ENCODE assay signal across 9 mouse cellular contexts in the genomic region with DNA sequence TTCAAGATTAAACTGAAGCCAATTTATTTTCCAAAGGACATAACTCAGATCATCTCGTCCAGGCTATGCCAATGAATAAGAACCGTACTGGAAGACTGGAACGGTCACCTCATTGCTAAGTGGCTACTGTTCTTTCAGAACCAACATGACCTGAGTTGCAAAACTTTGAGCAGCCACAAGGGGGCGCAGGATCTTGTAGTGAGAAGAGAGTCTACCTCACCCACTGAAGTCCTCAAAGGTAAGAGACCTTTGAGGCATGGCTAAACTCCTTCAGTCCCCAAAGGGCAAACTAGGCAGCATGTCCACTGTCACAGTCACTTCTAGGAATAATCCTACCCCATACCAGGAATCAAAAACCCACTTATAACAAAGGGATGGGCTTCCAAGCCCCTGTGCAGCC. TPM values are rescaled to one million over a fixed set of nuclear protein-coding genes. Genes with fewer than 3 reads are reported as not detected.
DNase-seq lines count a peak whose midpoint lies in the region; ATAC-seq and TF ChIP-seq lines count a peak whose summit lies in the region.
"Had no signal": no experiment of that assay in that cellular context is flagged by ENCODE, and none has a peak within 500 bp of the region (broad histone marks: within the 10 kb centered on the region; RNA-seq: fewer than 3 reads in every experiment).

No protein-coding gene starts in this region.

- no peak for TF ChIP-seq EP300 in liver, embryonic 14.5 days (IDR thresholded peaks at IDR 0.05; ENCODE audit: low read depth)

- H3K36me3 ChIP-seq in midbrain, embryonic 14.5 days (ENCODE audit: control insufficient read depth, insufficient read depth, low read length), result peaks cover 29% of the 10 kb centered on the region
- H3K36me3 ChIP-seq in midbrain, embryonic 13.5 days, result peaks cover 51% of the 10 kb centered on the region
- peaks cover 75% of the 10 kb centered on the region for H3K36me3 ChIP-seq in liver, embryonic 14.5 days (replicated peaks; ENCODE audit: control insufficient read depth, insufficient read depth, low read depth)

- peak; percentile 88 for DNase-seq in midbrain, embryonic 14.5 days
- DNase-seq in c-Kit-positive CD71-positive TER-119-negative erythroid progenitor cells, embryonic 14.5 days (ENCODE audit: low read depth), result peak; percentile 79
- DNase-seq in frontal cortex, adult 2 months (ENCODE audit: extremely low spot score in 1 of 2, low spot score in 1 of 2), result peak; percentile 59 to 93
- peak; percentile 86 for DNase-seq in kidney, postnatal 14 days
- DNase-seq in liver, embryonic 14.5 days (ENCODE audit: low read depth in 3 of 3, low spot score in 3 of 3), result peak; percentile 60 to 67 (median 66)
- DNase-seq in right cerebral cortex, adult 2 months (ENCODE audit: low spot score in 2 of 2), result peak; percentile 88 to 91
- DNase-seq in urinary bladder, postnatal 10 days (ENCODE audit: low spot score), result peak; percentile 76

- TF ChIP-seq CTCF in liver, embryonic 14.5 days (IDR thresholded peaks at IDR 0.05; ENCODE audit: low read depth), result peak; percentile 92

- WGBS in midbrain, embryonic 14.5 days, result 41% methylated on average over 4 of the region's 4 CpGs
- WGBS in midbrain, embryonic 13.5 days, result 34% methylated on average over 4 of the region's 4 CpGs
- 28% methylated on average over 4 of the region's 4 CpGs for WGBS in liver, embryonic 14.5 days (ENCODE audit: insufficient replicate concordance)

- no peak overlapping the region for H3K9ac ChIP-seq in midbrain, embryonic 14.5 days (replicated peaks; ENCODE audit: low read length)
- no peak overlapping the region for H3K9ac ChIP-seq in midbrain, embryonic 13.5 days (replicated peaks)
- H3K9ac ChIP-seq in liver, embryonic 14.5 days (replicated peaks), result no peak overlapping the region
- H3K9ac ChIP-seq: heart, embryonic 15.5 days had no signal

- H3K9me3 ChIP-seq in midbrain, embryonic 14.5 days (ENCODE audit: control insufficient read depth, low read length), result no peaks in the 10 kb centered on the region
- H3K9me3 ChIP-seq in midbrain, embryonic 13.5 days, result no peaks in the 10 kb centered on the region
- no peaks in the 10 kb centered on the region for H3K9me3 ChIP-seq in liver, embryonic 14.5 days (ENCODE audit: control insufficient read depth, low read length)
- H3K9me3 ChIP-seq: heart, embryonic 15.5 days had no signal

- H3K4me3 ChIP-seq in midbrain, embryonic 14.5 days (replicated peaks; ENCODE audit: low read depth, low read length), result no peak overlapping the region
- H3K4me3 ChIP-seq in midbrain, embryonic 13.5 days (replicated peaks), result no peak overlapping the region
- H3K4me3 ChIP-seq in liver, embryonic 14.5 days (ENCODE audit: insufficient read depth in 1 of 2, low read depth in 2 of 2, low read length in 2 of 2), result no peak overlapping the region
- H3K4me3 ChIP-seq: heart, embryonic 15.5 days had no signal

- no peak overlapping the region for H3K27ac ChIP-seq in midbrain, embryonic 14.5 days (replicated peaks; ENCODE audit: low read depth, low read length)
- H3K27ac ChIP-seq in midbrain, embryonic 13.5 days, result no peak overlapping the region
- no peak overlapping the region for H3K27ac ChIP-seq in liver, embryonic 14.5 days
- H3K27ac ChIP-seq: heart, embryonic 15.5 days had no signal

- H3K27me3 ChIP-seq in midbrain, embryonic 14.5 days (ENCODE audit: control insufficient read depth, insufficient read depth, low read length), result no peaks in the 10 kb centered on the region
- H3K27me3 ChIP-seq in midbrain, embryonic 13.5 days, result no peaks in the 10 kb centered on the region
- no peaks in the 10 kb centered on the region for H3K27me3 ChIP-seq in liver, embryonic 14.5 days (ENCODE audit: control insufficient read depth, insufficient read depth, low read length)
- H3K27me3 ChIP-seq: heart, embryonic 15.5 days had no signal

- no peak overlapping the region for H3K4me2 ChIP-seq in midbrain, embryonic 14.5 days (ENCODE audit: low read length)
- H3K4me2 ChIP-seq in midbrain, embryonic 13.5 days (replicated peaks), result no peak overlapping the region
- no peak overlapping the region for H3K4me2 ChIP-seq in liver, embryonic 14.5 days (ENCODE audit: low read depth)
- H3K4me2 ChIP-seq: heart, embryonic 15.5 days had no signal

- H3K4me1 ChIP-seq in midbrain, embryonic 14.5 days (ENCODE audit: control insufficient read depth, insufficient read depth, low read length), result no peaks in the 10 kb centered on the region
- no peaks in the 10 kb centered on the region for H3K4me1 ChIP-seq in midbrain, embryonic 13.5 days (replicated peaks)
- no peaks in the 10 kb centered on the region for H3K4me1 ChIP-seq in liver, embryonic 14.5 days (replicated peaks; ENCODE audit: control insufficient read depth in 2 of 2, insufficient read depth in 2 of 2, low read length in 1 of 2)
- H3K4me1 ChIP-seq: heart, embryonic 15.5 days had no signal

- ATAC-seq in midbrain, embryonic 14.5 days (ENCODE audit: low FRiP score, low TSS enrichment), result no peak
- ATAC-seq in midbrain, embryonic 13.5 days, result no peak
- no peak for ATAC-seq in liver, embryonic 14.5 days (ENCODE audit: insufficient read depth)

RNA-seq across cellular contexts. Expression of a gene that starts 23.0 kb away (rescaled TPM):
- not detected in 2 replicates for polyA plus RNA-seq in midbrain, embryonic 14.5 days (2014; fragmentation: Nextera tagmentation; extraction: Ambion mirVana)
- not detected in 2 replicates for polyA plus RNA-seq in midbrain, embryonic 13.5 days (2015; fragmentation: Nextera tagmentation; extraction: Ambion mirVana)
- polyA plus RNA-seq in frontal cortex, adult 2 months (2012; rRNA removed), result 0.18 and 0.27 TPM in 2 replicates
- polyA plus RNA-seq in liver, embryonic 14.5 days (2012; rRNA removed), result not detected in 2 replicates
- not detected in 2 replicates for polyA plus RNA-seq in liver, embryonic 14.5 days (2014; fragmentation: Nextera tagmentation; extraction: Ambion mirVana)
- polyA plus RNA-seq: heart, embryonic 15.5 days had no signal

RNA-seq across cellular contexts. Expression of a gene that starts 44.2 kb away (rescaled TPM):
- polyA plus RNA-seq in midbrain, embryonic 14.5 days (2014; fragmentation: Nextera tagmentation; extraction: Ambion mirVana), result 12.7 and 13.4 TPM in 2 replicates
- polyA plus RNA-seq in midbrain, embryonic 13.5 days (2015; fragmentation: Nextera tagmentation; extraction: Ambion mirVana), result 15.0 and 18.7 TPM in 2 replicates
- 29.5 and 39.0 TPM in 2 replicates for polyA plus RNA-seq in frontal cortex, adult 2 months (2012; rRNA removed)
- polyA plus RNA-seq in liver, embryonic 14.5 days (2012; rRNA removed), result 7.3 and 11.0 TPM in 2 replicates
- 7.3 and 9.8 TPM in 2 replicates for polyA plus RNA-seq in liver, embryonic 14.5 days (2014; fragmentation: Nextera tagmentation; extraction: Ambion mirVana)
